Mouse (Mus musculus): ENCODE measurements at regions not wholly inside any gene's neighbourhood (a gene's known extent, or its start where the extent isn't known, plus 50 kb on each side); places are given as distances from the start of the nearest gene placed in this dataset.

GRCm38 (mm10) chr5:26206766-26207122 lies 50.7 kb upstream of the Gm7361 start:
- no peak for DNase-seq

GRCm38 (mm10) chr5:26206066-26206765 lies 51.3 kb upstream of the Gm7361 start:
- DNase-seq: no peak

- DNase-seq: no peak
These were observed 55.0 kb upstream of the Gm7361 start for GRCm38 (mm10) chr5:26202471-26202870.

- DNase-seq: peak; percentile 7
These were observed 68.1 kb upstream of the Gm7361 start for GRCm38 (mm10) chr5:26189377-26189776.

GRCm38 (mm10) chr5:26187212-26187611 lies 66.0 kb upstream of the Gm10220 start:
- DNase-seq: no peak

- DNase-seq: no peak
These were observed 64.2 kb upstream of the Gm10220 start for GRCm38 (mm10) chr5:26185417-26185816.

GRCm38 (mm10) chr5:26176064-26176463 lies 54.8 kb upstream of the Gm10220 start:
- DNase-seq: no peak

GRCm38 (mm10) chr5:26171662-26172384 lies 50.6 kb upstream of the Gm10220 start:
- no peak for DNase-seq

- no peak for DNase-seq
These were observed 49.7 kb upstream of the Gm10220 start for GRCm38 (mm10) chr5:26170717-26171500.
